Mouse (Mus musculus) right cerebral cortex, adult 2 months (tissue): ENCODE measurements around the gene Hacl1.
A peak's percentile ranks its signal among the peaks of the same experiment; 100 is the strongest.

Experiments
- DNase-seq, 2 experiments: peaks; one replicate each; pipeline ENCODE4 v3.0.0; 2021 to 2022; ENCODE audit warnings: low spot score in 2 of 2

Hacl1 gene

DNA sequence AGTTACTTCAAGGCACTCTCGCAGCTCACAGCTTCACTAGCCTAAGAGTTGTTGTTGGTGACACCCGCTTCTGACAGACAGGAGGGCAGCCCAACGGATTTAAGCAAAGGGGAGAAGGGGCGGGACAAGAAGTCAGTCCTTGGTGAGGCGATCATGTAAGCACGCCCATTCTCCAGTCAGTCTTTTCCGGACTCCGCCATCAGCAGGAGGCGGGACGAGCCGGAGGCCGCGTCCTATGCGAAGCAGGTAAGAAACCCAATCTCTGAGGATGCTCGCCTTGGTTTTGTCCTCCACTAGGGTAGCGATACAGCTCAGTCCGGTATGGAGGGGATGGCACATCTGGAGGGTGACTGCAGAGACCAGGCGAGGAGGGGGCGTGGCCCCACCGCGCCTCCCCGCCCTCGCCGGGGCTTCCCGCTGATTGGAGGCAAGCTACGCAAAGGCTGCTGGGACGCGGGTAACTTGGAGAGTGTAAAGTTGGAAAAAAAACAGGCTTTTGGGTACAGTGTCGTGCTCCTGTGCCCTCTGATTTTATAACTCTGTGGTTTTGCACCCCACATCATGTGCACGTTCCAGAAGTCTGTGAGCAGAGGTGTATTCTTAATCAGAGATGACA, at the start of gene Hacl1, which contains the start of gene Btd:
TSS of gene Hacl1 (minus strand) at position 397 of the 616 bp plus-strand sequence.
TSS of gene Btd (plus strand) at position 139 of the 616 bp plus-strand sequence.
- DNase-seq = peak; percentile 87 to 88

- no peak for DNase-seq
Observed at GRCm38 (mm10) chr14:31686231-31686630, 45.1 kb upstream of the Hacl1 start.

DNA sequence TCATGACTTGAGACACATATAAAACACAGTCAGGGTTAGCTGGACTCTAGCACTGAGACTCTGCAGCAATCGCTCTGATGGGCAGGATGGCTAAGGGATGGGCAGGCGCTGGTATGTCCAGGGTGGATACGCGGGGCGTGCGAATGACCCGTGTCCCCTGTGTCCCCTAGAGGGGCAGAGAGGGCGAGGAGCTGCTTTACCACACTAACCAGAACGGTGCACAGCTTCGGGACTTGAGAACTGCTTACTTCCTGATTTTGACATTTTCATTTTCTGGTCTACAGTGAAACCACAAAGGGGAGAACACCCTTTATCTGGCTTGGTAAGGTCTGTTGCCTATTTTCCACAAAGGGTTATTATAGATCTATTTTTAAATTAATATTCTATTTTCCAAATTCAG, 44.6 kb upstream of the Hacl1 start:
- DNase-seq = no peak

GRCm38 (mm10) chr14:31684343-31685040, 43.4 kb upstream of the Hacl1 start:
- DNase-seq = no peak

GRCm38 (mm10) chr14:31683610-31684009, 42.5 kb upstream of the Hacl1 start:
- DNase-seq = no peak

DNA sequence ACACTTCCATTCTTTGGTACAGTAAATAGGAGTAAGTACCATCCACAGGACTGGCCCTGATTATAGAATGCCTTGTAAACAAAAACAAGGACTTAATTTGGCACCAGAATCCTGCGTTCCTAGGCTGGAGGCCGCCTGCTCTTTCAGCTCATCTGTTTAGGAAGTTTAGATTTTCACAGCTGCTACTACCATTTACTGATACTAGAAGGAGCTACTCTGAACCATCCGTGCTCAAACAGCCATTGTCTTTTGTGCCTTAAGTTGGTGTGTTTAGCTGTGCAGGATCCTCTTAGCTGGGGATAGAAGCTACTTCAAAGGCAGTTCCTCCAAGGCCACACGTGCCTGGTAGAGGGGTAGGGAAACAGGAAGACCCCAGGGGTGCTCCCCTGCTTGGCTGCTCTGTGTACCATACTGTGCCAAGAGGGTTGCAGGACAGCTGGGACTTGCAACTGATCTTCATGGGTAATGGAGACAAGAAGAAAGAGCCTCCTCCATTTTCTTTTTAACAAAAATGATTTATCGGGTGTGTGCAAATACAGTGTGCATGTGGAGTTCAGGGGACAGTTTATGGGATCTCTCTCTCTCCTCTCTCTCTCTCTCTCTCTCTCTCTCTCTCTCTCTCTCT, 41.0 kb upstream of the Hacl1 start:
- no peak for DNase-seq

DNA sequence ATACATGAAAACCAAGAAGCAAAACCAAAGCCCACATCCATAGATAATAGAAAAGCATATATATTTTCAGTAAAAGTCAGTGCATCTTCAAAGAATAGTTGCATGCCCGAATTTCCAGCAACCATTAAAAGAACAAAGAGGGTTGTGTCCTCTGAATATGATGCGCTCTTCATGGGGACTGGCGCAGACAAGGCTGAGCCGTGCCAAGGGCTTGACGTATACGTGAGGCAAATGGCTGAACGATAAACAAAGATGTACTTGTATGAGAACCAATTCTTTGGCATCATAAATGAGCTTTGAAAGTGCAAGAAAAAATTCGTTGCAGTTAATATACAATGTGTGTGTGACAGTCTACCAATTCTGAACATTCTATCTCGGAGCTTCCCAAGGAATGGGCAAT, 40.2 kb upstream of the Hacl1 start:
- DNase-seq = no peak

DNA sequence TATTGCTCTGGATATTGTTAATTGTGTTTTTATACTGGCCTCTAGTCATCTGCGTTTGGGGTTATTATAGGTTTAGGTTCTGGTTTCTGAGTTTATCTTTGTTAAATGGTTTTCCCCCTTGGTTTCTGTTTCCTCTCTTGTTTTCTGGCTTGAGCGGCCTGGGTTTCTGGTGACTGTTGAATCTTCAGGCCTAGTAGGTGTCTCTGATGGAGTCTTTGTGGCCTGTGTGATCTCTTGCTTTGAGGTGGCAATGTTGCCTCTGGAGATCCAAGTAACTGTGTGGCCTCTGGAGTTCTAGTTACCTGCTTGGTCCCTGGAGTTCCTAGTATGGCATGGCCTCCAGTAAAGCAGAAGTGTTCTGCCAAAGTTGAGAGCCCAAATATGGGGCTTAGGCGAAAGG, 39.6 kb upstream of the Hacl1 start:
- DNase-seq = no peak

DNA sequence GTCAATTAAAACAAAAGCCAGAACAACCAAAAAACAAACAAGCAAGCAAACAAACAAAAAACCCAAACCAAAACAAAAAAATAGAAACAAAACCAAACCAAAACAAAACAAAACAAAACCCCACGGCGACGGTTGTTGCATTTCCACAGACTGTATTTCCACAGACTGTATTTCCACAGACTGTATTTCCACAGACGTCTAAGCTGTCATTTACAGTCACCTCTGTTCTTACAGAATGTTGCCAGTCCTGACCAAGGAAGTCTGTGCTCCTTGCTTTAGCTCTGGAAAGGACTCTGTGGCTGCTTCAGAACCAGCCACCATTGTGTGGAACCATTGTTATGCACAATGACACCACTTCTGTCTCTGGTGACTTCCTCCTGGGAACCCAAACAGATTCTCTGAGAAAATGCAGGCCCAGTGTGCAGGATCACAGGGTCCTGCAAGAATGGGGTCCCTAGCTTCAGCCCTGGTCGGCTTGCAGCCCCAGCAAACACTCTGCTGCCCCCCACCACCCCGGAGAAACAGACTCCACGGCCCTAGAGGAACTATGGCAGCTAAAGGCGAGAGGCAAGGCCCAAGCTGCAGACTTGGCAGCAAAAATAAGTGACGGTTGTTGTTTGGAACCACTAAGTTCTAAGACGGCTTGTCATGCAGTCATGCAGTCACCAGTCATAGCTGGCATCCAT, 30.7 kb upstream of the Hacl1 start:
- DNase-seq = no peak

DNA sequence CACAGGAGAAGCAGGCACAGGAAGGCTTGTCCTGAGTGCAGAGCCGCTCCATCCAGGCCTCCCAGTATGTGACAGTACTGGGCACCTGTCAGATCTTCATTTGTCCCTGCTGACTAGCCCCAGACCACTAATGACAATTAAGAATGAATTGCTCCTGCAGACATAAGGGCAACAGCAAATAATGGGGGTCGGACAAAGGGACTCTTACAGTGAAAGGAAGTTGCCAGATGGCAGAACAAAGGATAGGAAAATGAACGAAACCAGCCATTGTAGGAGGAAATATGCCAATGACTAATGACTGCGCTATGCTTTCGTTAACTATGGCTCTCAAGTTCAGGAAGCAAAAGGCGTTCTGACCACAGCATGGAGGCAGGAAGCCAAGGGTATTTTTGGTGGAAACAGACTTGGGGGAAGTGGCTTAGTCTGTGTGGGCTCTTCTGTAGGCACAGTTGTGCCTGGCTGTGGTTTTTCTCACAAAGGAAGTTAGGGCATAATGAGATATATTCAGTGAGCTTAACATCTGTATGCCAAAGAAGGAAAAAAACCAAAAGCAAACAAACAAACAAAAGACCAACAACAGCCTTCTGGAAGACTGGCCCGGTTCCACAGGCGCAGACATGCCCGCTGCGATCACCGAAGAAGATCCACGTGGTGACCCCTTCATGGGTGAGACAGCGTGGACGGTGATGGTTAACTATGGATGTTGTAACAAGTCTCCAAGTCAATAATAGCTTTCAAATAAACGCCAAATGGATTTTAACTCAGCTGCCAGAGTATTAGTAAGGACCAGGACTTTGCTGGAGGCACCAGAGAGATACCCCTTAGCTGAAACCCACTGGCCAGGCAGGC, 28.8 kb upstream of the Hacl1 start:
- no peak for DNase-seq

GRCm38 (mm10) chr14:31669161-31669611, 28.1 kb upstream of the Hacl1 start:
- peak; percentile 80 to 84 for DNase-seq

- DNase-seq = peak; percentile 62 to 69
Observed at GRCm38 (mm10) chr14:31668326-31668725, 27.2 kb upstream of the Hacl1 start.

GRCm38 (mm10) chr14:31667741-31668140, 26.7 kb upstream of the Hacl1 start:
- no peak for DNase-seq

DNA sequence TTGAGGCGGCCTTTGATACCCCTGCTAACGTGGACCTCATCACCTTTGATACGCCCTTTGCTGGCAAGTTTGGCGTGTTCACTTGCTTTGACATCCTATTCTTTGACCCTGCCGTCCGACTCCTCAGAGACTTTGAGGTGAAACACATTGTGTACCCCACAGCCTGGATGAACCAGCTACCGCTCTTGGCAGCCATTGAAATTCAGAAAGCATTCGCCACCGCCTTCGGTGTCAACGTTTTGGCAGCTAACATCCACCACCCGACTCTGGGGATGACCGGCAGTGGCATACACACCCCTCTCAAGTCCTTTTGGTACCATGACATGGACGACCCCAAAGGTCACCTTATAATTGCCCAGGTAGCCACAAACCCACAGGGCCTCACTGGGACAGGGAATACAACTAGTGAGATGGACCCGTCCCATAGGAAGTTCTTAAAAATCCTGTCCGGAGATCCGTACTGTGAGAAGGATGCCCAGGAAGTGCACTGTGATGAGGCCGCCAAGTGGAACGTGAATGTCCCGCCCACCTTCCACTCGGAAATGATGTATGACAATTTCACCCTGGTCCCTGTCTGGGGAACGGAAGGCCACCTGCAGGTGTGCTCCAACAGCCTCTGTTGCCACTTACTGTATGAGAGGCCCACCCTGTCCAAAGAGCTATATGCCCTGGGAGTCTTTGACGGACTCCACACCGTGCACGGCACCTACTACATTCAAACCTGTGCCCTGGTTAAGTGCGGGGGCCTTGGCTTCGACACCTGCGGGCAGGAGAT, 26.0 kb upstream of the Hacl1 start:
- DNase-seq = no peak

GRCm38 (mm10) chr14:31665566-31665940, 24.5 kb upstream of the Hacl1 start:
- DNase-seq = no peak

DNA sequence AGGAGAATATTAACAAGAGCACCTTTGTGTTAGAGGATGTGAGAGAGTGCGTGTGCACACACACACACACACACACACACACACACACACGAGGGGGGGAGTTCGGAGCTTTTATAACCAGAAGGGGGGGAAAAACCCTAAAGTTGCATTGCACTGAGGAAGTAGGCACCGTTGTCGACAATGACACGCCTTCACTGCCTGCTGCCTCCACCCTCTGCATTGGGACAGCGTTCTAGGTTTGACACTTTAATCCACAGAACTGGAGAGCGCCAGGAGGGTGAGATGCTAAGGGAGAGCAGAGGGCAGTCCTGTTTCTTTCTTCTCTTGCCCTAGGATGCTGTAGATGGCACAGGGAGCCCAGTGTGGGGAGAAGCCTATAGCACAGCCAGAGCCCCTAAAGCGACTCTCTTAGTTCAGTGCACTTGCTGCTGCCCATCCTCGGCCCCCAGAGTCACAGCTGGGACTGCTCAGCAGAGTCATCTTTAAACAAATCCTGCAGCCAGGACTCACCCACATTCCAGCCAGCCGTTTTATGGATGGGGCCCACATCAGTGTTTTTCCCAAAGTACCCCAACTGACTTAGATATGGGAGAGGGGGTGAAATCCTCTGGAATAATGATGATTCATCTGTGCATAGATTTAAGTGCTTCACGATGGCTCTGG, 23.9 kb upstream of the Hacl1 start:
- DNase-seq = no peak

GRCm38 (mm10) chr14:31664100-31664902, 23.2 kb upstream of the Hacl1 start:
- DNase-seq = peak in 1 of 2 experiments; percentile 14

DNA sequence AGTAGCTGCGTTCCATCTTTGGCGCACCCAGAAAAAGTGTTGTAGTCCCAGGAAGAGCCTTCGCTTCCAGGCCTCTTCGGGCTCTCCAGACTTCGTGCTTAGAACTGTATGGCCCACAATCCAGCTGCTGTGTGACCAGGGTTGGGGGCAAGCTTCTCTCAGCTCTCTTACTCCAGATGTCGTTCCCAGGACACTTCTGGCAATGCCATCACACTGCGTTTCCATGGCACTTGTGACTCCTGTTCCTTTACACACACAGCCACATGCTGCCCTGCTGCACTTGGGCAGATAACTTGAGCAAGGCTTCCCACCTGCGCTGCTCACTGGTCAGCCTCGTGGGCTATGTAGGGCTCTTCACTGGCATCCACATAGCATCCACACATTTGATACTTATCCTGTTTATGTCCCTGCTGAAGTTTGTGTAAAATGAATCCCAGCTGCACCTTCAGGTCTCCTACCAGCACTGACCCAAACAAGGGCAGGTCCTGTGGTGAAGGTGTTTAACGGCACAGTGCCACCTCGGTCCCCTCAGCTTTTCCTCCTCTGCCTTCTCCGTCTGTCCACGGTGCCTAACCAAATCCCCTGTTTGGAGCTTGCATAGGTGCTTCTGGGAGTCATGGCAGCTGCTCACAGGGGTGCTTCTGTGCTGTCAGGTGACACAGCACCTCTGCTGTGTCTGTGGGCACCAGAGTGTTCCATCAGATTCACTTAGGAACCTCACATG, 22.5 kb upstream of the Hacl1 start:
- no peak for DNase-seq
